ENCODE assay signal across 10 mouse cellular contexts in the genomic region with DNA sequence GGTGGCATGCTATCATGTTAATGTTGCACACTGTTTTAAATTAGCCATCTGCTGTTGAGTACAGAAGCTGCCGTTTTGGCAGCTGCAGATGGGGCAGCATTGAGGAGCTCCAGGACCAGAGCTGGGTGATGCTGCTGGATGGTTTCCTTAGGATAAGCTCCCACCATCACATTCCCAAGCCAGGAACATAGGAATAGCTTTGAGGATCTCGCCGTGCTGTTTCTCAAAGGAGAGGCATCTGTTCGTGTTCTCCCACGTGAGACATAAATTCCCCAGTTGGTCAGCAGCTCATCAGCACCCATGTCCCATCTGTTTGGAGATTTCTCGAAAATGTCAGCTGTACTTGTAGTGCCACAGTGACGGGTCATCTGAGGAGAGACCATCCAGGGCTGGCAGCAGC. TPM values are rescaled to one million over a fixed set of nuclear protein-coding genes. Genes with fewer than 3 reads are reported as not detected.
DNase-seq lines count a peak whose midpoint lies in the region; ATAC-seq and TF ChIP-seq lines count a peak whose summit lies in the region.
"Had no signal": no experiment of that assay in that cellular context is flagged by ENCODE, and none has a peak within 500 bp of the region (broad histone marks: within the 10 kb centered on the region; RNA-seq: fewer than 3 reads in every experiment).

No protein-coding gene starts in this region.

- peak overlapping the region; percentile 18 for H3K27ac ChIP-seq in layer of hippocampus, adult 2 months
- peak overlapping the region; percentile 21; the same call in 1 of the 2 replicates for H3K27ac ChIP-seq in forebrain, postnatal 0 days (ENCODE audit: low read depth, low read length)
- no peak overlapping the region for H3K27ac ChIP-seq in hindbrain, embryonic 11.5 days (ENCODE audit: low read depth, low read length)
- H3K27ac ChIP-seq: limb, embryonic 15.5 days had no signal

- H3K4me1 ChIP-seq in forebrain, postnatal 0 days (ENCODE audit: insufficient read depth) = peaks cover 8% of the 10 kb centered on the region; the same call in 1 of the 2 replicates
- H3K4me1 ChIP-seq in hindbrain, embryonic 11.5 days (replicated peaks; ENCODE audit: control insufficient read depth, insufficient read depth, low read length) = peaks cover 4% of the 10 kb centered on the region

- no peaks in the 10 kb centered on the region for H3K9me3 ChIP-seq in forebrain, postnatal 0 days (ENCODE audit: low read length)
- no peaks in the 10 kb centered on the region for H3K9me3 ChIP-seq in hindbrain, embryonic 11.5 days (ENCODE audit: control insufficient read depth, low read length)
- H3K9me3 ChIP-seq: limb, embryonic 15.5 days had no signal

- ATAC-seq in forebrain, postnatal 0 days = peak; percentile 85
- ATAC-seq in hindbrain, embryonic 11.5 days (ENCODE audit: low FRiP score) = no peak
- ATAC-seq: intestine, postnatal 0 days had no signal

- WGBS in forebrain, postnatal 0 days = 51% methylated on average over 7 of the region's 7 CpGs
- 81% methylated on average over 7 of the region's 7 CpGs for WGBS in hindbrain, embryonic 11.5 days

- H3K9ac ChIP-seq in forebrain, postnatal 0 days = no peak overlapping the region
- no peak overlapping the region for H3K9ac ChIP-seq in hindbrain, embryonic 11.5 days (ENCODE audit: low read depth, low read length)
- H3K9ac ChIP-seq: limb, embryonic 15.5 days had no signal

- H3K4me2 ChIP-seq in forebrain, postnatal 0 days (ENCODE audit: low read depth) = no peak overlapping the region
- H3K4me2 ChIP-seq in hindbrain, embryonic 11.5 days (replicated peaks; ENCODE audit: low read depth, low read length) = no peak overlapping the region
- H3K4me2 ChIP-seq: limb, embryonic 15.5 days had no signal

- no peak for TF ChIP-seq CTCF in layer of hippocampus, adult 2 months (conservative IDR thresholded peaks at IDR 0.05)
- no peak for TF ChIP-seq CTCF in forebrain, postnatal 0 days (IDR thresholded peaks at IDR 0.05; ENCODE audit: low read depth)

- DNase-seq in layer of hippocampus, adult 2 months (ENCODE audit: low spot score in 2 of 2) = peak; percentile 32 to 61
- DNase-seq in layer of hippocampus, adult 9-10 months (ENCODE audit: low spot score) = no peak
- DNase-seq in forebrain, postnatal 0 days = peak; percentile 47
- peak; percentile 36 to 42 for DNase-seq in layer of hippocampus, postnatal 10 days (ENCODE audit: low spot score in 2 of 2)
- peak; percentile 72 to 82 for DNase-seq in right cerebral cortex, postnatal 36 days (ENCODE audit: low spot score in 2 of 2)
- DNase-seq in kidney, postnatal 14 days = no peak
- DNase-seq in hindbrain, embryonic 11.5 days (ENCODE audit: low spot score) = no peak
- DNase-seq: retina, postnatal 1 day had no signal

- H3K4me3 ChIP-seq in layer of hippocampus, adult 2 months = no peak overlapping the region
- no peak overlapping the region for H3K4me3 ChIP-seq in forebrain, postnatal 0 days (ENCODE audit: low read depth, low read length)
- no peak overlapping the region for H3K4me3 ChIP-seq in hindbrain, embryonic 11.5 days (ENCODE audit: low read depth, low read length)
- H3K4me3 ChIP-seq: limb, embryonic 15.5 days had no signal

- no peaks in the 10 kb centered on the region for H3K36me3 ChIP-seq in forebrain, postnatal 0 days (ENCODE audit: insufficient read depth)
- H3K36me3 ChIP-seq in hindbrain, embryonic 11.5 days (ENCODE audit: control insufficient read depth, insufficient read depth, low read length) = no peaks in the 10 kb centered on the region
- H3K36me3 ChIP-seq: limb, embryonic 15.5 days had no signal

- H3K27me3 ChIP-seq in forebrain, postnatal 0 days (ENCODE audit: insufficient read depth, low read length) = no peaks in the 10 kb centered on the region
- H3K27me3 ChIP-seq in hindbrain, embryonic 11.5 days (ENCODE audit: control insufficient read depth, insufficient read depth, low read length) = no peaks in the 10 kb centered on the region
- H3K27me3 ChIP-seq: limb, embryonic 15.5 days had no signal

RNA-seq across cellular contexts. Expression of gene Rapgef1, which starts 28.3 kb away (rescaled TPM):
- total RNA-seq in layer of hippocampus, adult 2 months (2021) = 10 to 100 TPM; 91.3 to 94.9 TPM
- total RNA-seq in forebrain, postnatal 0 days (2014; rRNA removed) = 81.9 and 99.1 TPM in 2 replicates
- polyA plus RNA-seq in forebrain, postnatal 0 days (2015; fragmentation: Nextera tagmentation; extraction: Ambion mirVana) = 17.9 and 19.4 TPM in 2 replicates
- 100 to 1,000 TPM; 119 to 123 TPM for total RNA-seq in layer of hippocampus, postnatal 10 days (2021)
- 13.3 and 14.3 TPM in 2 replicates for polyA plus RNA-seq in hindbrain, embryonic 11.5 days (2014; fragmentation: Nextera tagmentation; extraction: Ambion mirVana)

Comparison
In these comparisons a context has a peak if more than half of its experiments do, and no peak if none do; other contexts are left out.
1. DNase-seq: peak in layer of hippocampus, adult 2 months (2 of 2), forebrain, postnatal 0 days (single experiment), layer of hippocampus, postnatal 10 days (2 of 2) and right cerebral cortex, postnatal 36 days (2 of 2); none in layer of hippocampus, adult 9-10 months (single experiment), kidney, postnatal 14 days (single experiment) and hindbrain, embryonic 11.5 days (single experiment).